Mouse (Mus musculus): ENCODE results near the gene AU022252. TPM values are rescaled to one million over a fixed set of nuclear protein-coding genes. Genes with fewer than 3 reads are reported as not detected.

The AU022252 gene
- polyA plus RNA-seq, 1 experiment from 2014 or later, result 35.2 TPM

- Histone ChIP-seq H3K9ac (ENCODE audit: low read length) (no peak overlapping the region), H3K36me3 (ENCODE audit: control insufficient read depth, insufficient read depth, low read length) (no peaks in the 10 kb centered on the region), H3K4me1 (ENCODE audit: control insufficient read depth, insufficient read depth, low read length) (no peaks in the 10 kb centered on the region), H3K27me3 (ENCODE audit: control insufficient read depth, insufficient read depth, low read length) (no peaks in the 10 kb centered on the region), H3K9me3 (ENCODE audit: control insufficient read depth, low read length) (no peaks in the 10 kb centered on the region), H3K27ac (ENCODE audit: low read depth, low read length) (no peak overlapping the region), H3K4me3 (ENCODE audit: low read depth, low read length) (no peak overlapping the region), H3K4me2 (no peak overlapping the region)
- DNase-seq (ENCODE audit: low spot score, missing footprints) (no peak), ATAC-seq (ENCODE audit: low FRiP score) (no peak)
- 76% methylated on average over 4 of the region's 4 CpGs for WGBS
These were observed 69.5 kb downstream of the AU022252 start for GRCm38 (mm10) chr4:119162990-119163389.

GRCm38 (mm10) chr4:119161358-119161757, 71.2 kb downstream of the AU022252 start:
- no peak for ATAC-seq (ENCODE audit: low FRiP score)
- H3K4me3 ChIP-seq (ENCODE audit: low read depth, low read length), result no peak overlapping the region
- DNase-seq (ENCODE audit: low spot score, missing footprints), result no peak
- H3K4me2 ChIP-seq, result no peak overlapping the region
- H3K4me1 ChIP-seq (ENCODE audit: control insufficient read depth, insufficient read depth, low read length), result no peaks in the 10 kb centered on the region
- H3K27ac ChIP-seq (ENCODE audit: low read depth, low read length), result no peak overlapping the region
- no peak overlapping the region for H3K9ac ChIP-seq (ENCODE audit: low read length)
- H3K27me3 ChIP-seq (ENCODE audit: control insufficient read depth, insufficient read depth, low read length), result no peaks in the 10 kb centered on the region
- H3K9me3 ChIP-seq (ENCODE audit: control insufficient read depth, low read length), result no peaks in the 10 kb centered on the region
- no peaks in the 10 kb centered on the region for H3K36me3 ChIP-seq (ENCODE audit: control insufficient read depth, insufficient read depth, low read length)
- WGBS, result 84% methylated on average over 3 of the region's 3 CpGs

GRCm38 (mm10) chr4:119157891-119158290, 74.6 kb downstream of the AU022252 start:
- Histone ChIP-seq H3K27ac (ENCODE audit: low read depth, low read length) (no peak overlapping the region), H3K9ac (ENCODE audit: low read length) (no peak overlapping the region), H3K4me1 (ENCODE audit: control insufficient read depth, insufficient read depth, low read length) (no peaks in the 10 kb centered on the region), H3K4me3 (ENCODE audit: low read depth, low read length) (no peak overlapping the region), H3K27me3 (ENCODE audit: control insufficient read depth, insufficient read depth, low read length) (no peaks in the 10 kb centered on the region), H3K9me3 (ENCODE audit: control insufficient read depth, low read length) (no peaks in the 10 kb centered on the region), H3K36me3 (ENCODE audit: control insufficient read depth, insufficient read depth, low read length) (no peaks in the 10 kb centered on the region), H3K4me2 (no peak overlapping the region)
- no peak for DNase-seq (ENCODE audit: low spot score, missing footprints)
- ATAC-seq (ENCODE audit: low FRiP score), result no peak
- WGBS, result 91% methylated on average over 5 of the region's 5 CpGs

- Histone ChIP-seq H3K9me3 (ENCODE audit: control insufficient read depth, low read length) (no peaks in the 10 kb centered on the region), H3K27ac (ENCODE audit: low read depth, low read length) (no peak overlapping the region), H3K36me3 (ENCODE audit: control insufficient read depth, insufficient read depth, low read length) (no peaks in the 10 kb centered on the region), H3K9ac (ENCODE audit: low read length) (no peak overlapping the region), H3K4me2 (no peak overlapping the region), H3K4me1 (ENCODE audit: control insufficient read depth, insufficient read depth, low read length) (no peaks in the 10 kb centered on the region), H3K4me3 (ENCODE audit: low read depth, low read length) (no peak overlapping the region), H3K27me3 (ENCODE audit: control insufficient read depth, insufficient read depth, low read length) (no peaks in the 10 kb centered on the region)
- 34% methylated on average over 2 of the region's 2 CpGs for WGBS
- ATAC-seq (ENCODE audit: low FRiP score) (no peak), DNase-seq (ENCODE audit: low spot score, missing footprints) (no peak)
These were observed 75.3 kb downstream of the AU022252 start for GRCm38 (mm10) chr4:119157186-119157585.

Other genes starting within 250 kb of the AU022252 start
- 152 and 158 TPM in 2 replicates for gene Slc2a1, start 124.0 kb downstream of the AU022252 start, polyA plus RNA-seq (2014; fragmentation: Nextera tagmentation; extraction: Ambion mirVana)
- gene Zfp691, start 58.5 kb downstream of the AU022252 start, polyA plus RNA-seq (2014; fragmentation: Nextera tagmentation; extraction: Ambion mirVana), result 7.7 and 9.0 TPM in 2 replicates
- gene Ermap, start 42.7 kb downstream of the AU022252 start, polyA plus RNA-seq (2014; fragmentation: Nextera tagmentation; extraction: Ambion mirVana), result 7.7 and 9.3 TPM in 2 replicates
- 173 and 179 TPM in 2 replicates for gene Svbp, start 37.4 kb downstream of the AU022252 start, polyA plus RNA-seq (2014; fragmentation: Nextera tagmentation; extraction: Ambion mirVana)
- 0.31 TPM in 1 of 2 replicates, not detected in the other for gene Tmem269, start 14.5 kb downstream of the AU022252 start, polyA plus RNA-seq (2014; fragmentation: Nextera tagmentation; extraction: Ambion mirVana)
- 15.5 TPM in 2 replicates for gene P3h1, start 203 bp upstream of the AU022252 start, polyA plus RNA-seq (2014; fragmentation: Nextera tagmentation; extraction: Ambion mirVana)
- gene Cldn19, start 22.7 kb upstream of the AU022252 start, polyA plus RNA-seq (2014; fragmentation: Nextera tagmentation; extraction: Ambion mirVana), result 0.49 TPM in 1 of 2 replicates, not detected in the other
- gene Ybx1, start 61.9 kb upstream of the AU022252 start, polyA plus RNA-seq (2014; fragmentation: Nextera tagmentation; extraction: Ambion mirVana), result 1,380 and 1,435 TPM in 2 replicates
- gene Ppih, start 87.8 kb upstream of the AU022252 start, polyA plus RNA-seq (2014; fragmentation: Nextera tagmentation; extraction: Ambion mirVana), result 123 and 124 TPM in 2 replicates
- gene Ccdc30, start 182.8 kb upstream of the AU022252 start, polyA plus RNA-seq (2014; fragmentation: Nextera tagmentation; extraction: Ambion mirVana), result 8.8 and 10.4 TPM in 2 replicates
- 21.6 and 22.1 TPM in 2 replicates for gene Ppcs, start 189.7 kb upstream of the AU022252 start, polyA plus RNA-seq (2014; fragmentation: Nextera tagmentation; extraction: Ambion mirVana)
- 0.41 TPM in 1 of 2 replicates, not detected in the other for gene Zmynd12, start 190.1 kb upstream of the AU022252 start, polyA plus RNA-seq (2014; fragmentation: Nextera tagmentation; extraction: Ambion mirVana)

Data from midbrain, embryonic 11.5 days (tissue).